8 mouse cellular contexts compared by ENCODE assay signal in genomic region chr6:33059276-33059675, GRCm38 (mm10). TPM values are rescaled to one million over a fixed set of nuclear protein-coding genes. Genes with fewer than 3 reads are reported as not detected.
DNase-seq lines count a peak whose midpoint lies in the region; ATAC-seq and TF ChIP-seq lines count a peak whose summit lies in the region.

No protein-coding gene starts in this region.

- peak overlapping the region; percentile 92 for H3K9ac ChIP-seq in ES-E14 (ENCODE audit: insufficient read depth, low read depth, low read length, poor library complexity, severe bottlenecking)
- H3K9ac ChIP-seq in embryonic facial prominence, embryonic 14.5 days (ENCODE audit: low read depth, low read length), result peak overlapping the region; percentile 86

- H3K36me3 ChIP-seq in ES-E14 (ENCODE audit: control insufficient read depth, insufficient read depth, low read length, poor library complexity, severe bottlenecking), result peaks cover 6% of the 10 kb centered on the region
- H3K36me3 ChIP-seq in embryonic facial prominence, embryonic 14.5 days (ENCODE audit: control insufficient read depth, insufficient read depth, low read length), result peaks cover 6% of the 10 kb centered on the region; the same call in 1 of the 2 replicates
- H3K36me3 ChIP-seq in limb, embryonic 10.5 days, result peaks cover 10% of the 10 kb centered on the region

- no peaks in the 10 kb centered on the region for H3K9me3 ChIP-seq in ES-E14 (ENCODE audit: control insufficient read depth, insufficient read depth, low read depth, low read length)
- no peaks in the 10 kb centered on the region for H3K9me3 ChIP-seq in embryonic facial prominence, embryonic 14.5 days (ENCODE audit: control insufficient read depth, low read length)
- no peaks in the 10 kb centered on the region for H3K9me3 ChIP-seq in limb, embryonic 10.5 days (replicated peaks)

- no peak for TF ChIP-seq POLR2A in olfactory bulb, adult 2 months (IDR thresholded peaks at IDR 0.05; ENCODE audit: insufficient read depth, low read depth, low read length)

- 34% methylated on average over 7 of the region's 7 CpGs for WGBS in embryonic facial prominence, embryonic 14.5 days
- 39% methylated on average over 7 of the region's 7 CpGs for WGBS in limb, embryonic 10.5 days
- WGBS in olfactory bulb, adult 2 months, result 23% methylated on average over 7 of the region's 7 CpGs

- no peak for ATAC-seq in embryonic facial prominence, embryonic 14.5 days (ENCODE audit: low read depth)
- no peak for ATAC-seq in CD4-positive, CD25-positive, alpha-beta regulatory T cell, adult 4 months

- H3K27me3 ChIP-seq in embryonic facial prominence, embryonic 14.5 days (replicated peaks; ENCODE audit: control insufficient read depth, insufficient read depth, low read length), result no peaks in the 10 kb centered on the region
- no peaks in the 10 kb centered on the region for H3K27me3 ChIP-seq in limb, embryonic 10.5 days (ENCODE audit: low read depth, poor library complexity, severe bottlenecking)

- no peak for TF ChIP-seq CTCF in olfactory bulb, adult 2 months (IDR thresholded peaks at IDR 0.05; ENCODE audit: insufficient read depth, low read depth, low read length)

- peak overlapping the region; percentile 82 to 97 for H3K4me3 ChIP-seq in ES-E14 (ENCODE audit: insufficient read depth in 1 of 2, low read depth in 1 of 2, low read length in 2 of 2, poor library complexity in 1 of 2, severe bottlenecking in 1 of 2)
- peak overlapping the region; percentile 92 for H3K4me3 ChIP-seq in embryonic facial prominence, embryonic 14.5 days (ENCODE audit: low read depth, low read length)
- peak overlapping the region; percentile 92 for H3K4me3 ChIP-seq in limb, embryonic 10.5 days
- H3K4me3 ChIP-seq in olfactory bulb, adult 2 months (ENCODE audit: insufficient read depth, low read depth, low read length), result peak overlapping the region; percentile 76

- no peak overlapping the region for H3K27ac ChIP-seq in ES-E14 (ENCODE audit: insufficient read depth, low read depth, low read length, poor library complexity, severe bottlenecking)
- no peak overlapping the region for H3K27ac ChIP-seq in embryonic facial prominence, embryonic 14.5 days (replicated peaks; ENCODE audit: low read depth, low read length)
- H3K27ac ChIP-seq in limb, embryonic 10.5 days, result peak overlapping the region; percentile 88; the same call in 1 of the 2 replicates
- no peak overlapping the region for H3K27ac ChIP-seq in olfactory bulb, adult 2 months (ENCODE audit: insufficient read depth, low read depth, low read length)

- no peaks in the 10 kb centered on the region; a peak in 1 of 4 replicates for H3K4me1 ChIP-seq in ES-E14 (ENCODE audit: control insufficient read depth in 2 of 2, insufficient read depth in 2 of 2, low read length in 2 of 2, poor library complexity in 1 of 2)
- peaks cover 7% of the 10 kb centered on the region; the same call in 1 of the 2 replicates for H3K4me1 ChIP-seq in embryonic facial prominence, embryonic 14.5 days (ENCODE audit: control insufficient read depth, insufficient read depth, low read length)
- peaks cover 5% of the 10 kb centered on the region; the same call in 1 of the 2 replicates for H3K4me1 ChIP-seq in limb, embryonic 10.5 days
- no peaks in the 10 kb centered on the region for H3K4me1 ChIP-seq in olfactory bulb, adult 2 months (ENCODE audit: control insufficient read depth, insufficient read depth, low read length)

- intact Hi-C loops in heart, postnatal 36 days (cut with DNase I), result no loop called here

- DNase-seq in A20 (ENCODE audit: low read depth, low spot score) (peak; percentile 36), ES-E14 (ENCODE audit: low read depth, low spot score) (no peak)
- no peak for DNase-seq in embryonic facial prominence, embryonic 14.5 days (ENCODE audit: low spot score)
- DNase-seq in heart, postnatal 36 days, result peak; percentile 18 to 20
- no peak for DNase-seq in limb, embryonic 10.5 days (ENCODE audit: low spot score)
- DNase-seq in layer of hippocampus, adult 9-11 months, result no peak

- H3K4me2 ChIP-seq in embryonic facial prominence, embryonic 14.5 days (ENCODE audit: low read depth, low read length), result peak overlapping the region; percentile 68

- in situ Hi-C loops in ES-E14 (cut with MboI; ENCODE audit: low sequenced_read_pairs in 2 of 2, unreplicated experiment in 2 of 2), result no loop called here

TF ChIP-seq in ES-E14, 5 proteins besides CTCF, POLR2A, EP300 and RAD21:
- TF ChIP-seq HCFC1 (IDR thresholded peaks at IDR 0.05; ENCODE audit: borderline replicate concordance, insufficient read depth, low read length) (no peak), MAFK (IDR thresholded peaks at IDR 0.05; ENCODE audit: insufficient read depth, low read depth, low read length) (no peak), ZC3H11A (IDR thresholded peaks at IDR 0.05; ENCODE audit: borderline replicate concordance, low read depth, low read length) (no peak), CHD2 (IDR thresholded peaks at IDR 0.05; ENCODE audit: low read depth, low read length) (no peak), ZNF384 (IDR thresholded peaks at IDR 0.05; ENCODE audit: low read depth, low read length) (no peak)

RNA-seq across cellular contexts. Expression of gene Chchd3, which starts 0.8 kb away (rescaled TPM):
- total RNA-seq in ES-E14 (2012; rRNA removed), result 73.9 and 105 TPM in 2 replicates
- 111 and 120 TPM in 2 replicates for polyA plus RNA-seq in embryonic facial prominence, embryonic 14.5 days (2014; fragmentation: Nextera tagmentation; extraction: Ambion mirVana)
- 100 to 1,000 TPM; 572 to 581 TPM for total RNA-seq in heart, postnatal 36 days (2021)
- polyA plus RNA-seq in limb, embryonic 10.5 days (2016; fragmentation: Nextera tagmentation; extraction: Ambion mirVana), result 107 and 114 TPM in 2 replicates
- polyA plus RNA-seq in olfactory bulb, adult 2 months (2012; ENCODE audit: insufficient read depth, insufficient read length, low replicate concordance, missing spikeins), result 782 TPM in 1 of 2 replicates, not detected in the other
- 100 to 1,000 TPM; 107 to 123 TPM for polyA plus RNA-seq in CD4-positive, CD25-positive, alpha-beta regulatory T cell, adult 4 months (2017; shearing (Covaris generic))

Comparison
In these comparisons a context has a peak if more than half of its experiments do, and no peak if none do; other contexts are left out.
1. DNase-seq: peak in A20 (single experiment) and heart, postnatal 36 days (2 of 2); none in ES-E14 (single experiment), embryonic facial prominence, embryonic 14.5 days (single experiment), limb, embryonic 10.5 days (single experiment) and layer of hippocampus, adult 9-11 months (single experiment).
2. Peak in every context shown above with its lines, with median percentiles within 50 percentile points of each other: H3K4me3 ChIP-seq.